Mouse (Mus musculus): ENCODE measurements around the gene Lamc1. TPM values are rescaled to one million over a fixed set of nuclear protein-coding genes. Genes with fewer than 3 reads are reported as not detected.
"Not testable (repeated sequence)": the region's sequence is repeated elsewhere in the genome, so short reads cannot be mapped to it uniquely, and the experiment has no call there.

Lamc1 gene
- 10 to 100 TPM; 41.9 to 46.2 TPM for total RNA-seq (2021)

DNA sequence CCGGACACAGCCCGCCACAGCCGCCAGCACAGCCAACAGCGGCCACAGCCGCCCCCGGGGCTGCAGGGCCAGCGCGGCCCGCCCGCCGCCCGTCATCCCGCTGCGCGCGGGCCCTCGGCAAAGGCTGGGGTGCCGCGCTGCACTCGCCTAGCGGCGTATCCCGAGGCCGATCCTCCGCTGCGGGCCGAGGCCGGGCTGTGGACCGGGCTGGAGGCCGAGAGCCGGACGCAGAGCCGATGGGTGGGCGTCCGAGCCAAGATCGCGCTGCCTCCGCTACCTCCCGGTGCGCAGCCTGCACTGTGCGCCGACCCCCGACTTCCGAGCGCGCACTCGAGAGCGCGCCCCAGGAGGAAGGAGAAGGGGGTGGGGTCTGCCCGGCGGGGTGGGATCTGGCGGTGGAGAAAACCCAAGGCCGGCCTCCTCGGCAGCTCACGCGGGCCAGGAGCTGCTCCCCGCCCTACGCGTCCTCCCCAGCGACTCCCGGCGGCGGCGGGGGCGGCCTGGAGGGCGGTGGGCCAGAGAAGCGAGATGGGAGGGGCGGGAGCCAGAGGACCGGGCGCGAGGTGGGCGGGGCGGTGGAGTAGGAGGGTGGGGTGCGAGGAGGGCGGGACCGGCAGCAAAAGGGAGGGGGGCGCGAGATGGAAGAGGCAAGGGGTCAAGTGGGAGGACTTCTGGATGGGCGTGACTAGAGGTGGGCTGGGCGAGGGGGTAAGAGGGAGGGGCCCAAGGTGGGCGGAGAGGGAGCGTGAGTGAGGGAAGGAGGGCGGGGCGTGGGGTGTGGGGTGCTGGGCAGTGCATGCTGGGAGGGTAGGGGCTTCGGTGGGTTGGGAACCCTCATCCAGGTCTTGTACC is at the start of gene Lamc1:
Gene Lamc1 (minus strand): TSS at position 343 of the 852 bp plus-strand sequence.
- intact Hi-C loops (cut with DNase I): no loop called here
- DNase-seq: peak; percentile 95

GRCm38 (mm10) chr1:153380746-153381282 is 48.2 kb upstream of the Lamc1 start:
- no peak for DNase-seq
- intact Hi-C loops (cut with DNase I): loop anchor here (10.0 kb wide), 1 partner anchor 286 kb away; no protein-coding TSS in a partner anchor

DNA sequence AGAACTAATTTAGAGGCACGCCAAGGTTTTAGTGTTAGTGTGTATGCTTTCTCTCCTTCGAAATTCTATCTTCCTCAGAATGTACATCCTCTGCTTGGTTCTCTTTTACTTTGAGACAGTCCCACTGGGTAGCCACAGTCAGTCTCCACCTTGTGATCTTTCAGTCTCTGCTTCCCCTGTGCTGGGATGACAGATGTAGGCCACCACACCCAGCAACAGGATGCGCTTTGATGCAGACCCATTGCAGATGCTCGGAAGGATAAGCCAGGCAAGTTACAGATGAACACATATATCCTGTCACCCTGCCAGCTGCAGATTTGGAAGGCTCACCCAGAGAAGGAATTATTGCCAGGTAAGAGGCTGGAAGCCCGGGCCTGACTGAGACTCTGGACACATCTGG is 47.2 kb upstream of the Lamc1 start:
- intact Hi-C loops (cut with DNase I): loop anchor here (10.0 kb wide), 1 partner anchor 285 kb away; no protein-coding TSS in a partner anchor
- no peak for DNase-seq

DNA sequence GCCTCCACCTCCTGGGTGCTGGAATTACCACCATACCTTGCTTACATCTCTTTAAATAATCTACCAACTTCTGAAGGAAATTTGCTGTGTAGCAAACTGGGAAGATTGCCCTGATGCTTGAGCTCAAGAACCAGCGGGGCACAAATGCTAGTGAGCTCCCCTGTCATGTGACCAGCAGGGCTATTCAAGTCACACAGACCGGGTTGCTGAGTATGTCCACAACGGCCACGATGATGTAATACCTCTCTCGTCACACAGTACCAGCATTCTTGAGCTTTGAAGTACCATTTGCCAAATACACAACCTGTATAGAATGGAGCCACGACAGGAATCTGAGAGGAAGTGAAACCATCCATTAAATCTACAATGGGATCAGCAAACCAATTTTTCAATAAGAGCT is 46.0 kb upstream of the Lamc1 start:
- intact Hi-C loops (cut with DNase I): no loop called here
- no peak for DNase-seq

DNA sequence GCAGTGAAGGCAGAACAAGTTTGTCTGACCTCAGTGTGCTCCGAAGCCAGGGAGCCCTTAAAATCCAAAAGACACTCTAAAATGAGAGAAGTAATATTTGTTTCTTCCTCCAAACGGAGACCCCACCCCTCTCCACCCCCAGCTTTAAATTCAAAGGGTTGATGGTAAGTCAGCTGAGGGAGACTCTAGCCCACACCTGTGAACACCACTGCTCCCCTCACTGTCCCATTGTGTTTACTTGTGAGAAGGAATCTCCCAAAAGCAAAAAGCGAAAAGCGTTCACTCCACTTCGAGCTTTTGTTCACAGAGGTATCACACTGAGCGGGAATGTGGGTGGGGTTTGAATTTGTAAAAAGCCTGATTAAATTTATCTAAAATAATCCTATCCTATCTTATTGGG is 43.9 kb upstream of the Lamc1 start:
- intact Hi-C loops (cut with DNase I): no loop called here
- DNase-seq: no peak

DNA sequence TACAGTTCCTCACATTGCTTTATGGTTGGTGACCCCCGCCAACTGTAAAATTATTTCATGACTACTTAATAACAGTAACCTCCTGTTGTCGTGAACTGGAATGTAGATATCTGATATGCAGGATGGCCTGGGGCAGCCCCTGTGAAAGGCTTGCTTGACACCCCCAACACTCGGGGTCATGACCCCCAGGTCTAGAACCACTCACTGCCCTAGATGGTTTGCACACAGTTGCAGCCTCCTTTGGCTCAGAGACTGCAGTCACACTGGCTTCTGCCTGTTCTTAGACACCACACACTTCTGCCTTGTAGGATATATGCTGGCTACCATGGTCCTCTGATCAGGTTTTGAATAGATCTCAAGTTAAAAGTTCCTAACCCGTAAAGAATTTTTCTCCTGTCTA is 41.5 kb upstream of the Lamc1 start:
- intact Hi-C loops (cut with DNase I): no loop called here
- DNase-seq: no peak

- intact Hi-C loops (cut with DNase I): no loop called here
- DNase-seq: no peak
These were observed 39.3 kb upstream of the Lamc1 start for GRCm38 (mm10) chr1:153371846-153372245.

DNA sequence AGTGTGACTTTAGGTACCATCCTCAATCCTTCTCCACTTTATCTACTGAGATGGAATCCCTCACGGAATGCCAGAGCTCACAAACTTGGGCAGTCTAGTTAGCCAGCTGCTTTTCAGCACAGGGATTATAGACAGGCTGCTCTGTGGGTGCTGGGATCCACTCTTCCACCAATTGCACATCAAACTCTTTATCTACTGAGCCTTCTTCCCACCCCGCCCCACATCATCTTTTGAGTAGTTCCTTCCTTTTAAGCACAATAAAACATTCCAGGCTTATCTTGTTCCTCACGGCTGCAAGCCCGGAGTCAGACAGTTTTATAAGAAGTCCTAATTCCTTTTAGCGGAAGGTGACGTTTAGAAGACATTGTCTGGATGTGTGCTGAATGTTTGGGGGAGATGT is 36.4 kb upstream of the Lamc1 start:
- DNase-seq: no peak
- intact Hi-C loops (cut with DNase I): no loop called here

DNA sequence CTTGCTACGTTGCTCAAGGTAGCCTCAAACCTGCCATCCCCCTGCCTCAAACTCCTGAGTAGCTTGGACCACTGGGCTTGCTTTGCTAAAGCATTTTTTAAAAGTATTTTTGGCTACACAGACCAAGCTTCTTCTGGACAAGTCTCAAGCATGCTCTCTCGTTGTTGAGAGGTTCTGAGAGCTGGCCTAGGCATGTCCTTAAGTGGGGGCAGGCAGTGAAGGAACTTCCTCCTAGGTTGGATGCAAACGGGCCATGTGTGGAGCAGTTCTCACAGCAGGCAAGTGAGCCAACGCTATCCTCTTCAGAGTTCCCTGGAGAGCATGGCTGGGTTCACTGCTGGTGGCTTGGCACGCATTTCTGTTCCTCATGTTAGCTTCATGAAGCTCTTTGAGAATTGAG is 34.5 kb upstream of the Lamc1 start:
- intact Hi-C loops (cut with DNase I): no loop called here
- DNase-seq: no peak

- intact Hi-C loops (cut with DNase I): no loop called here
- DNase-seq: no peak
These were observed 29.3 kb upstream of the Lamc1 start for GRCm38 (mm10) chr1:153361926-153362325.

DNA sequence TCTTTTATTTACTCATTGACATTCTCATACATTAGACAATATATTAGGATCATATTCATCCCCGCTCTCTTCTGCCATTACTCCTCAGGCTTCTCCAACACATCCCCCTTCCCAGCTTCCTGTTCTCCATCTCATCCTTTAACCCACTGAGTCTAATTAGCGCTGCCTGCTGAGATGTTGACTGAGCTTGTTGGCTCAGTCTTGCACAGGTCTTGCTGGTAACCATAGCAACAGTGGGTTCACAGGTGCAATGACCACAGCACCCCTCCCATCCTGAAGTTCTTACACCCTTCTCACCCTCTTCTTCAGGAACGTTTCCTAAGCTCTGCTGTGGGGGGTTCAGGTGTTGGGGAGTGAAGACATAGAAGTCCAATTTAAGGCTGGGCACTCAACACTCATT is 28.0 kb upstream of the Lamc1 start:
- intact Hi-C loops (cut with DNase I): no loop called here
- no peak for DNase-seq

DNA sequence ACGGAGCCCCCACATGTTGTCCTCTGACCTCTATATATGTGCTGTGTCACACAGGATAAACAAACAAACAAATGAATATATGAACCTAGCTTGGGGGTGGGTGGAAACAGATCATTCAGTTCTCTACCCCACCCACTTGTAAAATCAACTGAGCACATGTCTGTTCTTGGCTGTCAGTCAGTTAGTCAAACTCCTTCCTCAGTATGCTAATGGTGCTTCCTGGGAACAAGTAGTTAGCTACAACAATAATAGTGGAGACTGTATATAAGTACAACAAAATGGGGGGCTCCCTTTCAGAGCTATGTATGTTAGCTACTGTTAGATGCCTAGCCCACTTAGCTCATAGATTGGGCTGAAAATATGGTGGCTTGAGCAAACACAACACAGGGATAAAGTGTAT is 24.6 kb upstream of the Lamc1 start:
- intact Hi-C loops (cut with DNase I): no loop called here
- DNase-seq: no peak

DNA sequence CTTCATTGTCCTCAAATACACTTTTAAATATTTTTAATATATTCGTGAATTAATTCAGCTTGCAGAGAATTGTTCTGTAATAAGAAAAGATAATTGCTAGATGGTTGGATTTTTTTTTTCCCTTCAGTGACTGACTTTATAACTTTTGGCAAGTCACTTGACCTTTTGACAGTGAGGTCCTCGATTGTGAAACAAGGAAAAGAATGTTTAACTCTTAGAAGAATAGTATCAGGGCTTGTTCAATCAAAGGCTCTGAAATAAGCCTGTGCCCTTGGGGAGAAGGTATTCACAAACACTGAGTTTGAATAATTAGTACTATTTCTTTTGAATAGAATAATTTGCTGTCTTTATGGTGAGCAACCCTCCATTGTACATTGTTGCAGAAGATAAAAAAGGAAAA is 21.9 kb upstream of the Lamc1 start:
- no peak for DNase-seq
- intact Hi-C loops (cut with DNase I): no loop called here

- no peak for DNase-seq
- intact Hi-C loops (cut with DNase I): no loop called here
These were observed 21.3 kb upstream of the Lamc1 start for GRCm38 (mm10) chr1:153353736-153354430.

DNA sequence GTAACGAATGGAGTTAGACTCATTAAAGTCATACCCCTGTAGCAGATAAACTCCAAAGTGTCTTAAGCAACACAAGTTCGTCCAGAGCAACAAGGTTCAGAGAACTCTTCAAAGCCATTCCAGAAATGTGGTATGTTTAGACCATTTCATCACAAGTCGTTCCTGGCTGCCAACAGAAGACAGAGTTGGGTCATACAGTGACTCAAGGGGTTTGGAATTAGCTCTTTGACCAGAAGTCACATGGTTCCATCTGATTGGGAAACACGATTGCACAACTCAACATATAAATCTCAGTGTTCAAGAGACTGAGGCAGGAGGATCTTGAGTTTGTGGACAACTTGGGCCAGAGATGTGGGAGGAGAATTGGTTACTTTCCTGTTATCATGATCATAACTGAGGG is 18.4 kb upstream of the Lamc1 start:
- intact Hi-C loops (cut with DNase I): no loop called here
- no peak for DNase-seq

- intact Hi-C loops (cut with DNase I): no loop called here
- no peak for DNase-seq
These were observed 15.1 kb upstream of the Lamc1 start for GRCm38 (mm10) chr1:153347726-153348125.

- no peak for DNase-seq
These were observed 14.5 kb upstream of the Lamc1 start for GRCm38 (mm10) chr1:153347040-153347439.

DNA sequence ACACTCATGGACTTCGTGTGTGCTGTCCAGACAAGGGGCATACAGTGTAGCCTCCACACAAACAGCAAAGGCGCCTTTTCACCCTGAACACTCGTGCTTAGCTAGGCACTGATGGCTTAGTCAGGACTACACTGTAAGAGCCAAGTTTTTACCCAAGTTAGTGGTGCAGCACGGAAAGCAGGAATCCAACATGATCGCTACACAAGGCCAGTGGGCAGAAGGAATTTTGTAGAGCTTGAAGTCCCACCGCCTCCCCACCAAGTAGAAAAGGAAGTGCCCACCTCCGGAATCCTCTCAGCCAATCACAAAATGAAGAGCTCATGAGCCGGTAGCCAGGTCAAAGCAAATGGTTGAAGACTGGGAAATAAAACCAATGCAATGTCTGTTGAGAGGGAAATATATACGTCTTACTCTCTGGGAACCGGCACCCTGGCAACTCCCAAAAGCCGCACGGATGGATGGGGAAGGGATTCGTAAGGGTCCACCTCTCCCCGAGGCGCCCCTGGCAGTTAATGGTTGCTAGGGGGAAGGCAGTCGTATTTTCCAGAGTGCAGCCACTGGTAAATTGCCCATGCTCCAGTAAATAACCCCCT is 13.2 kb upstream of the Lamc1 start:
- DNase-seq: peak; percentile 37
- intact Hi-C loops (cut with DNase I): no loop called here

More at GRCm38 (mm10) chr1:153347040-153347439, 14.5 kb upstream of the Lamc1 start:
- intact Hi-C loops (cut with DNase I): no loop called here

DNA sequence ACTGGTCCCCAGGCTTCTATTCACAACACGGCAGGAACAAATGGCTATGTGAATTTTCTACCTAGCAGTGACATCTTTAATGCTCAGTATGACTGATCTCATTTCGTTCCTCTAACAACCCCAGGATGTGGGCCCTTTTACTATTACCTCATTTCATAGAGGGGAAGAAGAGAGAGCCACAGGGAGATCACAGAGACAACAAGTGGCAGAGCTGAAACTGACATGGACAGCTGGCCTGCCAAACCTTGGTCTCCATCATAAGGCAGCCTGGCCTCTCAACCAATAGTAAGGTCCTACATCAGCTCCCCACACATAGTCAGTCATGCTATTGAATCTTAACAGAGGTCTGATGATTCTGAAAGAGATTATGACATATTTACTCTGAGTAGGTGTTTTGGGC is 12.4 kb upstream of the Lamc1 start:
- DNase-seq: no peak
- intact Hi-C loops (cut with DNase I): no loop called here

- DNase-seq; intact Hi-C loops (cut with DNase I): not testable (repeated sequence)
These were observed 2.9 kb upstream of the Lamc1 start for GRCm38 (mm10) chr1:153335451-153335850.

Data from left cerebral cortex, postnatal 4 days (tissue).